10 mouse cellular contexts compared by ENCODE assay signal in genomic region chr7:144628334-144628915, GRCm38 (mm10). TPM values are rescaled to one million over a fixed set of nuclear protein-coding genes. Genes with fewer than 3 reads are reported as not detected.
DNase-seq lines count a peak whose midpoint lies in the region; ATAC-seq and TF ChIP-seq lines count a peak whose summit lies in the region.
"Had no signal": no experiment of that assay in that cellular context is flagged by ENCODE, and none has a peak within 500 bp of the region (broad histone marks: within the 10 kb centered on the region; RNA-seq: fewer than 3 reads in every experiment).

No protein-coding gene starts in this region.

- TF ChIP-seq EP300 in ES-Bruce4 (IDR thresholded peaks at IDR 0.05; ENCODE audit: insufficient read depth, low read depth, low read length): no peak

- 16% methylated on average over 3 of the region's 3 CpGs for WGBS in embryonic facial prominence, embryonic 15.5 days
- WGBS in midbrain, embryonic 10.5 days: 12% methylated on average over 3 of the region's 3 CpGs

- no peak overlapping the region for H3K4me2 ChIP-seq in embryonic facial prominence, embryonic 15.5 days (replicated peaks)

- intact Hi-C loops in gastrocnemius, postnatal 14 days (cut with DNase I; ENCODE audit: low total_unique reads): no loop called here

- no peak overlapping the region for H3K4me3 ChIP-seq in ES-Bruce4 (ENCODE audit: low read depth, low read length)
- H3K4me3 ChIP-seq in embryonic facial prominence, embryonic 15.5 days (replicated peaks): no peak overlapping the region
- peak overlapping the region; percentile 8; the same call in 1 of the 2 replicates for H3K4me3 ChIP-seq in midbrain, embryonic 10.5 days

- peaks cover 4% of the 10 kb centered on the region for H3K4me1 ChIP-seq in ES-Bruce4 (ENCODE audit: control insufficient read depth, insufficient read depth, low read length)
- peaks cover 16% of the 10 kb centered on the region for H3K4me1 ChIP-seq in embryonic facial prominence, embryonic 15.5 days
- H3K4me1 ChIP-seq in midbrain, embryonic 10.5 days: peaks cover 76% of the 10 kb centered on the region

- no peak for ATAC-seq in embryonic facial prominence, embryonic 15.5 days (ENCODE audit: insufficient number of reproducible peaks, low FRiP score, low TSS enrichment, low read depth)
- ATAC-seq: activated CD4-positive, CD25-positive, alpha-beta regulatory T cell, adult 4 months had no signal

- no peaks in the 10 kb centered on the region for H3K27me3 ChIP-seq in ES-Bruce4 (ENCODE audit: control insufficient read depth, insufficient read depth, low read length, poor library complexity, severe bottlenecking)
- no peaks in the 10 kb centered on the region for H3K27me3 ChIP-seq in embryonic facial prominence, embryonic 15.5 days
- H3K27me3 ChIP-seq in midbrain, embryonic 10.5 days (ENCODE audit: low read depth, poor library complexity, severe bottlenecking): peaks cover 77% of the 10 kb centered on the region

- no peaks in the 10 kb centered on the region for H3K9me3 ChIP-seq in ES-Bruce4 (replicated peaks; ENCODE audit: control insufficient read depth, insufficient read depth, low read length, poor library complexity, severe bottlenecking)
- no peaks in the 10 kb centered on the region for H3K9me3 ChIP-seq in embryonic facial prominence, embryonic 15.5 days (replicated peaks)
- H3K9me3 ChIP-seq in midbrain, embryonic 10.5 days (replicated peaks): no peaks in the 10 kb centered on the region

- no peaks in the 10 kb centered on the region for H3K36me3 ChIP-seq in ES-Bruce4 (ENCODE audit: control insufficient read depth, insufficient read depth, low read length, poor library complexity, severe bottlenecking)
- H3K36me3 ChIP-seq in embryonic facial prominence, embryonic 15.5 days: no peaks in the 10 kb centered on the region
- peaks cover 51% of the 10 kb centered on the region for H3K36me3 ChIP-seq in midbrain, embryonic 10.5 days

- TF ChIP-seq POLR2A in ES-Bruce4 (IDR thresholded peaks at IDR 0.05; ENCODE audit: insufficient read depth, low read length): no peak

- no peak for TF ChIP-seq CTCF in ES-Bruce4 (IDR thresholded peaks at IDR 0.05; ENCODE audit: low read depth, low read length)

- no peak overlapping the region for H3K9ac ChIP-seq in ES-Bruce4 (ENCODE audit: low read depth, poor library complexity, severe bottlenecking)
- no peak overlapping the region for H3K9ac ChIP-seq in embryonic facial prominence, embryonic 15.5 days

- DNase-seq in cerebellum, postnatal 14 days: peak; percentile 10 to 34
- DNase-seq in cerebellum, adult 11 months: no peak
- peak; percentile 87 for DNase-seq in midbrain, embryonic 10.5 days (ENCODE audit: low spot score)
- no peak for DNase-seq in gastrocnemius, postnatal 14 days
- DNase-seq in gastrocnemius, adult 18-20 months (ENCODE audit: low spot score): no peak
- DNase-seq in kidney, postnatal 36 days: no peak
- DNase-seq: right cerebral cortex, postnatal 25 days had no signal

- 0 out of 2 replicates have a peak overlapping the region, but pooled peaks have one; percentile 28 for H3K27ac ChIP-seq in ES-Bruce4 (ENCODE audit: insufficient read depth, low read length)
- H3K27ac ChIP-seq in embryonic facial prominence, embryonic 15.5 days (replicated peaks): peak overlapping the region; percentile 34
- peak overlapping the region; percentile 91 for H3K27ac ChIP-seq in midbrain, embryonic 10.5 days (replicated peaks)

RNA-seq across cellular contexts. Expression of gene Fadd, which starts 46.2 kb away (rescaled TPM):
- 2.5 and 2.9 TPM in 2 replicates for polyA plus RNA-seq in ES-Bruce4 (2011; ENCODE audit: insufficient read depth, insufficient read length, low read depth, missing spikeins)
- polyA plus RNA-seq in embryonic facial prominence, embryonic 15.5 days (2015; fragmentation: Nextera tagmentation; extraction: Ambion mirVana): 9.7 and 10.6 TPM in 2 replicates
- polyA plus RNA-seq in midbrain, embryonic 10.5 days (2016; fragmentation: Nextera tagmentation; extraction: Ambion mirVana): 11.0 and 11.6 TPM in 2 replicates
- total RNA-seq in gastrocnemius, postnatal 14 days (2021): 1 to 10 TPM; 3.1 to 3.9 TPM
- 1 to 10 TPM; 2.1 to 2.3 TPM for total RNA-seq in gastrocnemius, adult 18-20 months (2021)

Comparison
In these comparisons a context has a peak if more than half of its experiments do, and no peak if none do; other contexts are left out.
1. DNase-seq: peak in cerebellum, postnatal 14 days (2 of 2) and midbrain, embryonic 10.5 days (single experiment); none in cerebellum, adult 11 months (single experiment), gastrocnemius, postnatal 14 days (single experiment), gastrocnemius, adult 18-20 months (single experiment) and kidney, postnatal 36 days (0 of 2).
2. H3K27ac ChIP-seq: peak in every context shown above with its lines; median percentile 91 in midbrain, embryonic 10.5 days; 34 in embryonic facial prominence, embryonic 15.5 days; 28 in ES-Bruce4.